Mouse (Mus musculus) regulatory T cell (primary cell): ENCODE results near the gene Vmn1r61.

Experiments
- in situ Hi-C: fragments of 300-600 bp; cut with MboI, MseI; formaldehyde crosslinking; loops from one replicate; pipeline ENCODE4 v1.15.1; 2025; ENCODE audit warnings: high pct_unique_total_duplicates

Vmn1r61 gene

DNA sequence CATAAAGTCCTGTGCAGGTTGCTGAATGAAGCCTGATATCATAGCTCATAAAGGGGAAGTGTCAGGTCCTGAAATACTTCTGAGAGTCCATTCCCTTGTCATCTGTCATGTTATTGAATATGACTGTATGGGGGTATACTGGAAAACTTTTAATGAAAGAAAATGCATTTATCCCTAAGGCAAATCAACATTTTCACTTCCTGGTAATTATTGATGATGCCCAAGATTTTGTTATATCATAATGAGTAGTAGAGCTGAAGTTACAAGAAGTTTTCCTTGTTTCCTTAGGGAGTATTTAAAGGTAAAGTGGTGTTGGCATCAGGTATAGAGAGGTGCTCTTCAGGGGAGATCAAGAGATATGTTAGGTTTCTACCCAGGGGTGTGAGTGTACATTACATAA, at the start of gene Vmn1r61:
Vmn1r61 (minus strand) TSS at position 101 of the 400 bp plus-strand sequence.
- in situ Hi-C loops = no loop called here
